Mouse (Mus musculus): Measurements from ENCODE around the gene Samd13.

The Samd13 gene

DNA sequence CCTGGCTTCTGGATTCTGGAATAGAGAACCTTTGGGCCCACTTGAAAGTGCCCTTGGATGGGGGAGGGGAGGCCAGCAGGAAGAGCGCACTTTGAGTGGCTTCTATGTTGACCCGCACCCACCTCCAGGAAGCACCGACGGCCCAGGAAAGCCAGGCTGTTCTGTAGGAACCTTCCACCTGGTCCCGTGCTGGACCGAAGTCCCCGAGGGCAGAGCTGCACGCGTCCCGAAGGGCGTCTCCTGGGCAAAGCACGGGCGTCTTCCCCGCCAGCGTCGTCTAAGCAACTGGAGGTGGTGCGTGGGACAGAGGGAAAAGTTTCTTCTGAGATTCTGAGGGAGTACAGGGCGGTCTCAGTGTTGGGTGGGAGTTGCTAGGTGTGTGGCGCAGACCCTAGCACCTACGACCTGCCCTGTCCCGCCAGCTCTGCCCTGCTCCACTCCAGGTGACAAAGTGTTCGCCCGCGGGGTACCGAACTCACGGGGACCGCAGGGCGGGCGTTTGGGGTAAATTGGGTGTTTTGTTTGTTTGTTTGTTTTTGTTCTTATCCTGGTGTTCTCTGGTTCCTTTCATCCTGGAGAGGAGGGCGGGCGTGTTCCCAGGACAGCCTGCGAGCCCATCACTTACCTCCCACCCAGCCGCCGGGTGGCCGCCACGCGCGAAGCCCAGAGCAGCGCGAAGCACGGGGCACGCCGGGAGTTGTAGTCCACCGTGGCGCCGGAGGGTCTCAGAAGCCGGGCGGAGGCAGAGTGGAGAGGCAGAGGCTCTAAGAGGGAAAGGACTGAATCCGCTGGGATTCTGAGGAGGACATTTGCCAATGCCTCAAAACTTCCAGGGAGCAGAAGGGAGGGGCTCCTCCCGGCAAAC is at the start of gene Samd13:
TSS of gene Samd13 (minus strand) at position 782 of the 865 bp plus-strand sequence.
- DNase-seq (ENCODE audit: low spot score) = peak; percentile 62

GRCm38 (mm10) chr3:146731499-146731898 is 46.1 kb upstream of the Samd13 start:
- no peak for DNase-seq (ENCODE audit: low spot score)

DNA sequence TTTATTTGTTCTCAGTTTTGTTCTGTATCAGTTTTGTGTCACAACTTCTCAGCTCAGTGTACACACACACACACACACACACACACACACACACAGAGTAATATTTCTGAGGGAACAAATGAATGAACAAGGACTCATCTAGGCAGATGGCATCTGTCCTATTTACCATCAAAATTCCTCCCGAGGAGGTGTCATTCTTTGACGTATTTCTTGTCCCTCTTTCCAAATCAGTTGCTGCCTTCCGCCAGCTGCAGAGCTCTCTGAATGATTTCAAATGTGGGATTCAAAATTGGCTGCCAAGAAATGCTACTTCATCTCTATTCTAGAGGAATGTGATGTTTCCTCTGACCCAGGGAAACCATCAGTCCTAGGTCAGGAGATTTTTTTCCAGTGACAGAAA is 37.6 kb upstream of the Samd13 start:
- DNase-seq (ENCODE audit: low spot score) = no peak

DNA sequence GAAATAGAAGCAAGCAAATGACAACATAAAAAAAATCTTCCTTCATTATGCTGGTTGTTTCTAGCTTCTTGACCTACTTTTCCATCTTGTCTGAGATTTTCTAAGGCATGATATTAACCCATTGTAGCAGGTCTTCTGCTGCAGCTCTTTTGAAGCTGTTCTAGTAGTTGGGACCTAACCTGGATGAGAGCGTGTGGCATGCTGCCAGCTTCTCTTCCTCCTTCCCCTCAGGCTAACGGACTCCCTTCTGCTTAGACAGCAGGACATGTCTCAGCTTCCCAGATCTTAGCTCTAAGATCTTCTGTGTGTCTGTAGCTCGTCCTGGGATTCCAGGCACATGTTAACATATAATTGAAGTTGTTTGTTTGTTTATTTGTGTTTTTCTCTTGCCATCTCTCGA is 34.3 kb upstream of the Samd13 start:
- no peak for DNase-seq (ENCODE audit: low spot score)

DNA sequence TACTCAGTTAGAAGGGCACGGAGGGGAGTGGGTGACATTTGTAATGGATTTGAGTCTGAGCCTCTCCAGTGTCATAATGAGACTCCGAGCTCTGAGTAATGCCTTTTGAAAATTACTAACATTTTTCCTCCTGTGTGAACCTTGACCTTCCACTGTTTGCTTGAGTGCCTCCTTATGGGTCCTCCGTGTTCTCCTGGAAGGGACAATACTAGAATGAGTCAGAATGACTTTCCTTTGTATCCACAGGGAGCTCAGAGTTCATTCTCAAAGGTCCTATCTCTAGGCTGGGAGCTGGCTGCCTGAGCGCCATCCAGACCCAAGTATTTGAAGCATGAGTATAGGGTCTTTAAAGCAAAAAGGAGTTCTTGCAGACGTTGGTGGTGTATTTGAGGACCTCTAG is 32.9 kb upstream of the Samd13 start:
- no peak for DNase-seq (ENCODE audit: low spot score)

GRCm38 (mm10) chr3:146712305-146712704 is 26.9 kb upstream of the Samd13 start:
- DNase-seq (ENCODE audit: low spot score) = no peak

DNA sequence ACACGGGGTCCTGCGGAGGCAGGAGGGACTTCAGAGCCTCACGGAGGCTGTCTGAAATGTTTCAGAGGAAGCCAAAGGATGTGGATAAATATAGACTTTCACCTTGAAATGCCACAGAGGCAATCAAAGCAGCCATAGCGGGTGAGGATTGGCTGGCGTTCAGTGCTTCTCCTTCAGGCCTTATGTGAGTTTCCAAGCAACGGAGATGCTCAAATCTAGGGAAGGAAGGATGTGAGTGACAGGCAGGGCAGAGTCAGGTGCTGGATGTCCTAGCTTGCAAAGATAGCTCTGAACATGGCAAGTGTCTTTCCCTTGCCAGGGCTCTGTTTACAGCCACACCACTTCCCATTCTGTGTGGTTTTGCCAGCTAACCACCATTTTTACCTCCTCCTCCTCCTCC is 26.2 kb upstream of the Samd13 start:
- no peak for DNase-seq (ENCODE audit: low spot score)

- DNase-seq (ENCODE audit: low spot score) = no peak
These were observed 25.7 kb upstream of the Samd13 start for GRCm38 (mm10) chr3:146711084-146711483.

DNA sequence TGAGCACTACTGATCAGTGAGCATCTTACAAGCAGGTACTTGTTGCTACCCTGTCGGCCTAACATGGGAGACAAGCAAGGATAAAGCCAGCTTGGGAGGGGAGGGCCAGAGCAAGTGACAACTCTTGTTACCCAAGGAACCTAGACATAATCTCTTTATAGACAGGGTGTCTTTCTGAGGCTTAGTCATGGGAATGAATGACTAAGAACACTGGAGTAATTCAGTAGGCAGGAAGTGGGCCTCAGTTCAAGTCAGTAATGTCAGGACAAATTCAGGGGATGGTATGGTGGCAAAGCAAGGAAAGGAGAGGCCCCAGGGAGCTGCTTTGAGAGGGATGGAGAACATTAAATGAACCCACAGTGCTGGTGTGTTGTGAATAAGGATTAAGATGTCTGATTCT is 23.7 kb upstream of the Samd13 start:
- no peak for DNase-seq (ENCODE audit: low spot score)

DNA sequence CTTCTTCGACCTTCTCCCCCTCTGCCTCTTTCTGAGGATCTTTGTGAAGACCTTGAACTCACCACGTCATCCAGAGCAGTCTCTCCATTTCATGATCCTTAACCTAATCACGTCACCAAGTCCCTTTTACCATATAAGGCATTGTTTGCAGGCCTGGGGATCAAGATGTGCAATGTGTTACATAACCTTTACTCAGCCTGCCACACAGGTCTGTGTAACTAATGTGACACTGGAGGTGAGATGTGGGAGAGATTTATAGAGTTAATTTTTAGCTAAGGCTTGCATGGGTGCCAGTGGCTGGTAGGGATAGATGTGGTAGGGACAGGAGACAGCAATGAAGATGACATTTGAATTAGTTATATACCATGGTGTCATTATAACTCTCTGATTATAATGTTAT is 23.0 kb upstream of the Samd13 start:
- no peak for DNase-seq (ENCODE audit: low spot score)

DNA sequence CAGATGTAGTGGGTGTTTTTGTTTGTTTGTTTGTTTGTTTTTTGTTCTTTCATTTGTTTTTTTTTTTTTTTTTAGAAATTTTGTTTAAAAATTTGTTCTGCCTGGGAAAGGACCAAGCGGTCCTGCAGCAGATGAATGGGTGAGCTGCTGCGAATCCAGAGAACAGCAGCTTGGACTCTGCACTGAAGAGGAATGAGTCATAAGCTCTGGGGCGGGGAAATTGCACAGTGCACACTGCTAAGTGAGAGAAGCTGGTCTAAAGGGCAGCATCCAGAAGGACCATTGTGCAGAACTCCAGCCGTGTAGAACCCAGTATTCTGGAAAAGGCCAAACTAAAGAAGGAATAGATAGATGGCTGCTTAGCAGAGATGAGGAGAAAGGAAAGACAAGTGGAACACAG is 18.7 kb upstream of the Samd13 start:
- no peak for DNase-seq (ENCODE audit: low spot score)

GRCm38 (mm10) chr3:146700051-146700450 is 14.7 kb upstream of the Samd13 start:
- no peak for DNase-seq (ENCODE audit: low spot score)

DNA sequence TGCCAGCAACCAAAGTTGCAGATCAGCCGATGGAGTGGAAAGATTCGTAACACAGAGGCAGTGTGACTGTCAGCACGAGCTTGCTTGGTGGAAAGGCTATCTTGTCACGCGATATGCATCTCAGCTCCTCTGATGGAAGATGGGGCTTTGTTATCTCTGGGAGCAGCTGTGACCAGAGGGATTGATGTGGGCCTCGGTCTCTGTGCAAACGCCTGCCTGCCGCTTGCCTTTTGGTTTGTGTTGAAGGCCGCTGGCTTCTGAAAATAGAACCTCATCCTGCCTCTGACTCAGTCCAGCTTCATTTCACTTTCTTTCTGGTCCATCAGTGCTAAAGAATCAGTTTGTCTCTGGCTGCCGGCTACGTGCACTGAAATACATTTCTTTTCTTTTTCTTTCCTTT is 13.6 kb upstream of the Samd13 start:
- DNase-seq (ENCODE audit: low spot score) = no peak

DNA sequence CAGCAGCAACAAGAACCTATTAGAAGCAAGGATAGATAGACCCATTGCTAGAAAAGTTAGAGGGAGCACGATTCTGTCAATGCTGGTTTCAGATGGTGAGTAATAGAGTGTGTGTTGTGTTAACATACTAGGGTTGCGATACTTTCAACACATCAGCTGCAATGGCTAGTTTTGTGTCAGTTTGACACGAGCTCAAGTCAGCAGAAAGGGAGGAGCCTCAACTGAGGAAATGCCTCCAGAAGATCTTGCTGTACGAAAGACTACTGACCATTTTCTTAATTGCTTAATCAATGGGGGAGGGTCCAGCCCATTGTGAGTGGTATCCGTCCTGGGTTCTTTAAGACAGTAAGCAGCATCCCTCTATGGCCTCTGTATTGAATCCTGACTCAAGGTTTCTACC is 7.2 kb upstream of the Samd13 start:
- DNase-seq (ENCODE audit: low spot score) = no peak

GRCm38 (mm10) chr3:146687121-146687725 is 1.8 kb upstream of the Samd13 start:
- no peak for DNase-seq (ENCODE audit: low spot score)

DNA sequence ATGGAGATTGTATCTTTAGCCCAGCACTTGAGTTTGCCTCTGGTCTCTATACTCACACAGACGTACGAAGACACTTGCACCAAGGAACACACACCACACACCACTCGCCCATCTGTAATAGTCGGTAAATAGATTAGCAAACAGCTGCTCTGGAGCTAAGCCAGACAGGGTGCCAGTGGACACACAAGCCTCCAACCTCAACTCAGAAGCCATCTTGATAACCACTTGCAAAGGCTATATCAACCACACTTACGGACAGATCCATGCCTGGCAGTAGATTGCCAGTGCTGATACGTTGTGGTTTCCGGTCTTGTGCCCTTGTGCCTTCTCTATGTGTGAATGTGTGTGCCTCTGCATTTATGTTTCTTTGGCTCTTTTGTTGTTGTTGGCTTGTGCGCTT is 1.0 kb upstream of the Samd13 start:
- DNase-seq (ENCODE audit: low spot score) = no peak

GRCm38 (mm10) chr3:146683095-146683494 is 2.3 kb downstream of the Samd13 start:
- no peak for DNase-seq (ENCODE audit: low spot score)

- peak; percentile 27 for DNase-seq (ENCODE audit: low spot score)
These were observed 3.2 kb downstream of the Samd13 start for GRCm38 (mm10) chr3:146682140-146682651.

DNA sequence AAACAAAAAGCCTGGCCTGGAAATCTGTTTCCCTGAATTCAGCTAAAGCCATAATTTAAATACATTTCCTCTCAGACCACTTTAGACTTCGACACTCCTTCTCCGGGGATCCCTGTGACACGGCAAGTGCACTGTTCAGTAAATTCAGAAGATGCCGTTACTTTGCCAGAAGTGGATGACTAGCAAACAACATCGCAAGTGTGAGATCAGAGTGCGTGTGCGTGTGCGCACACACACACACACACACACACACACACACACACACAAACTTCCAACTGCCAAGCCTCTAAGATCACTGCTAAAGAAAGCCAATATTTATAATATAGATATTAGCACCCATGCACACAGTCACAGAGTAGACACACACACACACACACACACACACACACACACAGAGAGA is 3.7 kb downstream of the Samd13 start:
- DNase-seq (ENCODE audit: low spot score) = no peak

- DNase-seq (ENCODE audit: low spot score) = no peak
These were observed 4.8 kb downstream of the Samd13 start for GRCm38 (mm10) chr3:146680625-146681024.

- no peak for DNase-seq (ENCODE audit: low spot score)
These were observed 5.7 kb downstream of the Samd13 start for GRCm38 (mm10) chr3:146679646-146680045.

DNA sequence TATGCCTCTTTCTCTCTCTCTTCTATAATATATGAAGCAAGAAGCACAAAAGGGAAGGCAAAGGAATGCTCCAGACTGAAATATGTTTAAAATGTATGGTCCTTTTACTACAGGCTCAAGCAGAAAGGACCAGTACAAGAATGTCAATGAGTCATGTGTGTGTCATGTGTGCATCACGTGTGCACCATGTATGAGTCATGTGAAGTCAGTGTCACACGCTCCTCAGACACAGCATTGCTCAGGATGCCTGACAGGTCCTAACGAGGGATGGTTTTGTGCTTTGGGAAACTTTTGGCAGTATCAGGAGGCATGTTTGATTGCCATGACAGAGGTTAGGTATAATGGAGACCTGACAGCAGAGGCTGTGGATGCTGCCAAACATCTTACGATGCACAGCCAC is 9.2 kb downstream of the Samd13 start:
- DNase-seq (ENCODE audit: low spot score) = no peak

GRCm38 (mm10) chr3:146675101-146675500 is 10.3 kb downstream of the Samd13 start:
- no peak for DNase-seq (ENCODE audit: low spot score)

GRCm38 (mm10) chr3:146671121-146671520 is 14.3 kb downstream of the Samd13 start:
- DNase-seq (ENCODE audit: low spot score) = no peak
